Mouse (Mus musculus) heart, embryonic 11.5 days (tissue): ENCODE results near the gene Arhgef3. TPM values are rescaled to one million over a fixed set of nuclear protein-coding genes. Genes with fewer than 3 reads are reported as not detected.

Source experiments
- ATAC-seq: fragments of 200-750 bp; cut with Nextera tagmentation; replicated peaks from 2 replicates; pipeline ENCODE4 v1.8.0; 2017; ENCODE audit warnings: moderate library complexity; ENCODE audit not compliant: insufficient number of reproducible peaks, low FRiP score, low TSS enrichment
- H3K27ac ChIP-seq: fragments of 300-500 bp; sonication (generic); 2 replicates; pipeline ENCODE4 v1.5.1; 2014; ENCODE audit warnings: mild to moderate bottlenecking, low read depth, low read length
- H3K27me3 ChIP-seq: fragments of 300-500 bp; sonication (generic); 2 replicates; pipeline ENCODE4 v1.6.1; 2014; ENCODE audit warnings: mild to moderate bottlenecking, low read length, mixed read lengths; ENCODE audit not compliant: control insufficient read depth, insufficient read depth
- H3K36me3 ChIP-seq: fragments of 300-500 bp; sonication (generic); 2 replicates; pipeline ENCODE4 v1.6.1; 2014; ENCODE audit warnings: mild to moderate bottlenecking, low read length, moderate library complexity, mixed read lengths; ENCODE audit not compliant: control insufficient read depth, insufficient read depth
- H3K4me1 ChIP-seq: fragments of 300-500 bp; sonication (generic); 2 replicates; pipeline ENCODE4 v1.6.1; 2014; ENCODE audit warnings: low read length; ENCODE audit not compliant: control insufficient read depth, insufficient read depth
- H3K4me2 ChIP-seq: fragments of 300-500 bp; sonication (generic); 2 replicates; pipeline ENCODE4 v1.6.1; 2014; ENCODE audit warnings: mild to moderate bottlenecking, moderate library complexity
- H3K4me3 ChIP-seq: fragments of 300-500 bp; sonication (generic); 2 replicates; pipeline ENCODE4 v1.5.1; 2014; ENCODE audit warnings: low read depth, low read length
- H3K9ac ChIP-seq: fragments of 300-500 bp; sonication (generic); 2 replicates; pipeline ENCODE4 v1.6.1; 2014; ENCODE audit warnings: mild to moderate bottlenecking, low read depth, low read length, moderate library complexity
- H3K9me3 ChIP-seq: fragments of 300-500 bp; sonication (generic); replicated peaks from 2 replicates; pipeline ENCODE4 v1.6.1; 2016; ENCODE audit warnings: low read length; ENCODE audit not compliant: control insufficient read depth
- WGBS: fragments of 180-500 bp; shearing (Covaris S2); extraction: QIAGEN DNeasy Blood & Tissue Kit; methylation state at CpG from one replicate; pipeline ENCODE4 v1.1.7; 2014; ENCODE audit not compliant: insufficient replicate concordance; 5-methylcytosine and 5-hydroxymethylcytosine counted together
- polyA plus RNA-seq: library from polyadenylated mRNA; unstranded; fragments of >200 nt; fragmentation: Nextera tagmentation; extraction: Ambion mirVana; gene quantifications from 2 replicates; pipeline ENCODE4 v1.2.1, GENCODE M21; 2014

Gene Arhgef3
- polyA plus RNA-seq, 1 experiment from 2014 or later, result 10.1 TPM

DNA sequence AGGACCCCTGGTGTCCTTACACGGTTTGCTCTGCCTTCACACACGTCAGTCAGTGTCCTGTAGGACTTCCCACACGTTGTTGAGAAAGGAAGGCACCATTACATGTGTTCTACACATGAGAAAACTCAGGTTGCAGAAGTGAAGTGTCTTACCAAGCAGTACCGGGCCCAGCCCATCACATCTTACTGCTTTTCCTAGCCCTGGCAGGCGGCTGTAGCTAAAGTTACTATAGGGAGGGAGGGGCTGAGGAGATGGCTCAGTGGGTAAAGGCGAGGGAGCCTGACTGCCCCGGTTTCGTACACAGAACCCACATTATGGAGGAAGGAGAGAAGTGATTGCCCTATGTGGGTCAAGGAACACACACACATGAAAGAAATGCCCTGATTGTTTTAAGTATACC is 116.8 kb downstream of the Arhgef3 start:
- 80% methylated on average over 8 of the region's 8 CpGs for WGBS
- peaks cover 29% of the 10 kb centered on the region for H3K4me1 ChIP-seq
- no peak overlapping the region for H3K27ac ChIP-seq

DNA sequence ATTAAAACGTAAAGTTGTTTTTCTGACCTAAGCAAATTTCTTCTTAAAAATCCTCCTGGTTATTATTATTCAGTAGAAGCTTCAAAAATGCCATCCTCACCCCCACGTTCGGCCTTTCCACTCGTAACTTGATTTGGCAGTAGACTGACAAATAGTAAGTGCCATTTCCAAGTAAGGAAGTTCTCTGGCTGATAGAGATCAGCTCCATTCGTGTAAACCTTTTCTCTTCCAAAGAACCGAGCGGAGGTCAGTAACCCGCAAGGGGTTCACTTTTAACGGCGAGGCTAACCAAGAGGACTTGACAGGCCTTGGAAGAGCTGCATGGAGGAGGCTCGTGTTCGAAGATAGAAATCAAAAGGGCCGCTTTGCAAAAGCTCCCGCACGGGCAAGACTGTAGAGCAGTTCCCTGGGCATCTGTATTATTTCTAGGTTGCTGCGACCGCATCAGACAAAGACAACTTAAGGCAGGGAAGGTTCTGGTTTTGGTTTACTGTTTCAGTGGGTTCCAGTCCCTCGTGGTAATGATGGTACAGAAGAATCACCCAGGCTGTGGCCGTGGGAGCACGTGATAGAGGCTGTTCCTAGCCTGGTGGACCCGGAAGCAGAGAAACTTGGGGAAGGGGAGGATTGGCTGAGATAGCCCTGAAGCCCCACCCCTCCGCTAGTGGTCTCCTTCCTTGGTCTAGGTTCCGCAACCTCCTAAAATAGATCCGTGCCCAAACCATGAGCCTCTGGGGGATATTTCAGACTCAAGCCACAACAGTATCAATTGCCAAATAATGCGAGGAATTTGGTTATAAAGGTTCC is 117.5 kb downstream of the Arhgef3 start:
- Histone ChIP-seq H3K36me3 (no peaks in the 10 kb centered on the region), H3K4me1 (peaks cover 30% of the 10 kb centered on the region), H3K4me3 (no peak overlapping the region), H3K9me3 (no peaks in the 10 kb centered on the region), H3K4me2 (no peak overlapping the region), H3K9ac (no peak overlapping the region), H3K27me3 (no peaks in the 10 kb centered on the region), H3K27ac (no peak overlapping the region)
- no peak for ATAC-seq
- WGBS, result 77% methylated on average over 25 of the region's 25 CpGs

More for the DNA sequence above, 116.8 kb downstream of the Arhgef3 start:
- Histone ChIP-seq H3K9ac (no peak overlapping the region), H3K27me3 (no peaks in the 10 kb centered on the region), H3K9me3 (no peaks in the 10 kb centered on the region), H3K4me3 (no peak overlapping the region), H3K4me2 (no peak overlapping the region), H3K36me3 (no peaks in the 10 kb centered on the region)
- no peak for ATAC-seq

DNA sequence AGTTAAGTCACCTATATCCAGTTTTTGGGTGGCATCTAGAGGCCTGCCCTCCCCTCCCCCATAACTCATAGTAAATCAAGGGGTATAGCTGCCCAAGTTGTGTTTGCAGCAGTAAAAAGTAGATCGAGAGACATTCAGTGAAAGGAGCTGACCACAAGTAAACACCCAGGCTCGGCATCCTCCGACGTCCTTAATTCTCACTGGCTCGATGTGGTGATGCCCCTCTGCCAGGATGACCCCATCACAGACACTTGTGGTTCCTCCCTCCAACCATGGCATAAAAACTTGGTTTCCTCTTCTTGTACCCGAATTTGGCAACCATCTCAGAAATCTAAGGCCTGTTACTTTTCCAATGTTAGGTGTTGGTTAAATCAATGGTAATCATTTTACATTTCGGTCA is 118.4 kb downstream of the Arhgef3 start:
- WGBS, result 84% methylated on average over 7 of the region's 7 CpGs
- no peak for ATAC-seq
- H3K4me3 ChIP-seq, result no peak overlapping the region
- no peaks in the 10 kb centered on the region for H3K36me3 ChIP-seq
- H3K9ac ChIP-seq, result no peak overlapping the region
- H3K9me3 ChIP-seq, result no peaks in the 10 kb centered on the region
- H3K4me2 ChIP-seq, result no peak overlapping the region
- no peaks in the 10 kb centered on the region for H3K27me3 ChIP-seq
- no peak overlapping the region for H3K27ac ChIP-seq
- H3K4me1 ChIP-seq, result peaks cover 39% of the 10 kb centered on the region

DNA sequence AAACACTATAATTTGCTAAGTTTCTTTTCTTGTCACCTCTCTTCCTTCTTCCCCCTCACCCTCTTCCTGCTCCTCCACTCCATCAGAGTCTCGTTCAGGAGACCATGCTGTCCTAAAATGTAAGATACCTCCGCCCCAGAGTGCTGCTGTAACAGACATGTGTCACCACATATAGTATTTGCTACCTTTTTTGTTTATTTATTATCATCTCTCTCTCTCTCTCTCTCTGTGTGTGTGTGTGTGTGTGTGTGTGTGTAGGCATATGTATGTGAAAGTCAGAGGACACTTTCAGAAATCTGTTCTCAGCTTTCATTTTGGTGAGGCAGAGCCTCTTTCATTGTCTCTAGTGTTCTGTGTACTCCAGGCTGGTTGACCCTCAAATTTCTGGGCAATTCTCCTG is 119.0 kb downstream of the Arhgef3 start:
- no peak overlapping the region for H3K27ac ChIP-seq
- H3K27me3 ChIP-seq, result no peaks in the 10 kb centered on the region
- 85% methylated on average over 2 of the region's 2 CpGs for WGBS

DNA sequence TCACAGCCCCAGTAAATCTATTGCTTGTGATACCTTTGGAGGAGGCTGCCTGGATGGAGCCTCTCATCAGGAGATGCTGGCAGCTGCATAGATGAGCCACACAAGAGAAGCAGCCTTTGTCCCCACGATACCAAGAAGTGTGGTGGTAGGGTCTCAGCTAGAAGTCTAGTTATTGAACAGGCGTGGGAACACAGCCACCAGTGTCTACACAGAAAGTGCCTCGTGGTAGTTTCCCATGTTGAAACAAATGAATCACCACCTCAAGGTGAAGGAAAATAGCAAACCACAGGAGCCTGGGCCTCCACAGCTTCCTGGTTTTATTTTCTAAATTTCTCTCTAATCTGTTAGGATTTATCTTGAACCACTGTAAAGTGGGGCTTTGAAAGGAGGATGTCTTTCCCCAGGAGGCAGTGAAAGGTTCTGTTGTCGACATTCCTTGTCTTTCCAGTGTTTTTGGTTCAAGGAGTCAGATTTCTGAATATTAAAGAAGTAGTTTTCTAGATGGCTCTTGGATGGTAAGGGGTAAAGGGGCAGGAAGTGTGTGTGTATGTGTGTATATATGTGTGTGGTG is 119.7 kb downstream of the Arhgef3 start:
- Histone ChIP-seq H3K4me3 (no peak overlapping the region), H3K4me1 (peaks cover 36% of the 10 kb centered on the region), H3K4me2 (no peak overlapping the region), H3K27ac (no peak overlapping the region), H3K9ac (no peak overlapping the region), H3K27me3 (no peaks in the 10 kb centered on the region), H3K36me3 (no peaks in the 10 kb centered on the region), H3K9me3 (no peaks in the 10 kb centered on the region)
- no peak for ATAC-seq
- 54% methylated on average over 4 of the region's 4 CpGs for WGBS

More for the DNA sequence above, 119.0 kb downstream of the Arhgef3 start:
- Histone ChIP-seq H3K4me1 (peaks cover 39% of the 10 kb centered on the region), H3K9ac (no peak overlapping the region), H3K9me3 (no peaks in the 10 kb centered on the region), H3K4me3 (no peak overlapping the region), H3K36me3 (no peaks in the 10 kb centered on the region), H3K4me2 (no peak overlapping the region)
- ATAC-seq, result no peak

DNA sequence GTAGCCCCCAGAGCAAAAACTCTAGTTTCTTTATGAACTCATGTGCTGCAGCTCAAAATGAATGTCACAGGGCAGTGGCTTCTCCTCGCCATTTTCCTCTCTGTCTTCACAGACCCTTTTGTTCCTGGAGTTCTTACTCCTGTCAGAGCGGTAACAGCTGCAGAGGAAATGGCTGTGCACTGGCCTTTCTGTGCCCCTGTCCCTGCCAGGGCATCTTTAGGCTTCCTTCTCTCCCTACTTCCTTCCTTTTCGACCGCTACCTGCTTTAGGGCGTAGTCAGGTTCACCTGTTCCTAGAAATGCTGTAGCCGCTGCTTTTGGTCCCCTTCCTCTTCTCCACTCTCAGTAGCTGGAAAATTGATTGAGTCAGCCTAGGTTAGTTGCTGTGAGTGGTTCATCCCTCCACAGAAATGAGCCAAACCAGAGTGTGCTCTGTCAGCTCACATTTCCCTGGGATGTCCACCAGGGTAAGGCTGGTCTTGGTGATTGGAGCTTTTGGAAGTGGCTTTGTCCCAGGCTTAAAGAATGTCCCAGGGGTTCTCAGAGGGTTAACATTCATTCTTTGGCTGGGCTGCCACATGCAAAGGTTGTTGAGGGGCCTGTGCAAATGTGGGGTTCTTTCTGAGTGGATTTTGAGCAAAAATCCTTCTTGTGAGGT is 121.3 kb downstream of the Arhgef3 start:
- H3K4me2 ChIP-seq, result no peak overlapping the region
- peaks cover 19% of the 10 kb centered on the region for H3K4me1 ChIP-seq
- no peak overlapping the region for H3K9ac ChIP-seq
- H3K27ac ChIP-seq, result 0 out of 2 replicates have a peak overlapping the region, but pooled peaks have one; percentile 3
- no peaks in the 10 kb centered on the region for H3K27me3 ChIP-seq
- no peaks in the 10 kb centered on the region for H3K9me3 ChIP-seq
- no peak for ATAC-seq
- no peaks in the 10 kb centered on the region for H3K36me3 ChIP-seq
- WGBS, result 67% methylated on average over 6 of the region's 6 CpGs
- H3K4me3 ChIP-seq, result no peak overlapping the region

DNA sequence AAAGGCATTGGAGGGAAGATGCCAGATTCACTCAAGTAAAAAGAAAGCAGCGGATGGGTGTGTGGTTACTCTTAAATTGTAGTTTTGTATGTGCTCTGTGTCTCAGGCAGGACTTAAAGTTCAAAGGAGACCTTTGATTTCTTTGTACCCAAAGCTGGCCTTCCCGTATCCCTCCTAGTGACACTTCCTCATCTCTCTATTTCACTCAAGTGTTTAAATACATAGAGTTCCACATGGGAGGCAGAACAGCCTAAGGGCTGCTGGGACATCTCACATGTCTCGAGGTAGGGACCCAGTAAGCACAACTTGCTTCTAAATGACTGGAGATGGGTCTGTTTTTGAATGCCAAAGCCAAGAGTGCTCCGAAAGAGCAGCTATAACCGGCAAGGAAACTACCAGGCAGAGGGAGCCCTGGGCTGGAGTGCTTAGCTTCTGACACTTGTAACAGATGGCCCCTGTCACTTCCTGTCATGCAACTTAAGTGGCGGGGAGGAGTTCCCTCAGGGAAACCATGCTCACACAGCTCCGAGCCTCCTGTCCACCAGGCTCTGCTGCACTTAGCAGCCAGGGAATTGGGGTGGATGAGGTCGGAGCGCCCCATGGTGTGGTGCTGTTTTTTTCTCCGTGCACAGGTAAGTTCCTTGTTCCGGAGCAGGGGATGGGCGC is 123.0 kb downstream of the Arhgef3 start:
- H3K4me2 ChIP-seq, result peak overlapping the region; percentile 52
- no peaks in the 10 kb centered on the region for H3K9me3 ChIP-seq
- ATAC-seq, result peak; percentile 31; the same call in 1 of the 2 replicates
- peak overlapping the region; percentile 25; the same call in 1 of the 2 replicates for H3K4me3 ChIP-seq
- WGBS, result 23% methylated on average over 12 of the region's 12 CpGs
- peak overlapping the region; percentile 39; the same call in 1 of the 2 replicates for H3K9ac ChIP-seq
- H3K27ac ChIP-seq, result peak overlapping the region; percentile 70
- H3K27me3 ChIP-seq, result no peaks in the 10 kb centered on the region
- peaks cover 19% of the 10 kb centered on the region for H3K4me1 ChIP-seq
- H3K36me3 ChIP-seq, result no peaks in the 10 kb centered on the region

DNA sequence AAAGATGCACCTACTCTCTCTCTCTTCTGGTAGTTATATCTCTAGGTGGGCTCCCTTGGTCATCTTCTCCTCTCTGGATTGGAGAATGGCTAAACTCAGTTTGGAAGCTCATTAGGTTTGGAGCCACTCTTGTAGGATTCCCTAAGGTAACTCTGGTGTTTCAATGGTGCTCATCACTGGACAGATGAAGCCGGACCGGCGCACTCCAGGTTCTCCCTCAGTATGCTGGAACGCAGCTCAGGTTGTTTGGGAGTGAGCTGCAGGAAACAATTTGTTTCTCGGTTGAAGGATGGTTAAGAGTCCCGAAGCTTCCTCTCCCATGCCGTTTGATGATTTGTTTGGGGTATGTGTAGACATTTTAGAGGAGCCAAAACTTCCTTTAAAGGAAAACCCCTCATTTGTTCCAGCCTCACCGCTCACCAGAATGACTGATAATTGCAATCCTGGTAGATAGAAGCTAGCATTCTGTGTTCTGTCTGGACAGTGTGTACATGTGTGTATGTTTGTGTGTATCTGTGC is 124.0 kb downstream of the Arhgef3 start:
- H3K27ac ChIP-seq, result no peak overlapping the region
- no peak overlapping the region for H3K9ac ChIP-seq
- no peak for ATAC-seq
- H3K27me3 ChIP-seq, result no peaks in the 10 kb centered on the region
- peak overlapping the region; percentile 52 for H3K4me2 ChIP-seq
- H3K9me3 ChIP-seq, result no peaks in the 10 kb centered on the region
- peaks cover 19% of the 10 kb centered on the region for H3K4me1 ChIP-seq
- WGBS, result 76% methylated on average over 8 of the region's 8 CpGs
- H3K4me3 ChIP-seq, result no peak overlapping the region
- H3K36me3 ChIP-seq, result no peaks in the 10 kb centered on the region
